Mouse (Mus musculus): ENCODE measurements around the gene Ankrd26. TPM values are rescaled to one million over a fixed set of nuclear protein-coding genes. Genes with fewer than 3 reads are reported as not detected.
A peak's percentile ranks its signal among the peaks of the same experiment; 100 is the strongest.

Ankrd26 gene
- total RNA-seq (2012; rRNA removed) (11.1 and 12.7 TPM in 2 replicates), polyA plus RNA-seq (2012; ENCODE audit: insufficient read depth in 1 of 2, insufficient read length in 2 of 2, low read depth in 1 of 2, low replicate concordance in 2 of 2, missing spikeins in 1 of 2) (10 to 100 TPM; 14.1 to 27.8 TPM)

GRCm38 (mm10) chr6:118561745-118562609 lies at the start of gene Ankrd26:
Gene Ankrd26 (minus strand): TSS chr6:118562226.
- H3K27me3 ChIP-seq (ENCODE audit: control insufficient read depth in 1 of 2, insufficient read depth in 2 of 2, low read length in 2 of 2) = no peaks in the 10 kb centered on the region
- H3K4me1 ChIP-seq (ENCODE audit: control insufficient read depth in 1 of 2, insufficient read depth in 2 of 2, low read length in 2 of 2) = peaks cover 0 to 3% of the 10 kb centered on the region in 2 experiments; a peak in 2 of 4 replicates
- peak; percentile 97 for DNase-seq (ENCODE audit: low read depth, low spot score)
- H3K36me3 ChIP-seq (ENCODE audit: control insufficient read depth in 1 of 2, insufficient read depth in 2 of 2, low read length in 2 of 2) = peaks cover 1 to 14% of the 10 kb centered on the region in 2 experiments; a peak in 3 of 4 replicates
- TF ChIP-seq NRF1 (IDR thresholded peaks at IDR 0.05; ENCODE audit: insufficient read depth, low read depth, low read length, poor library complexity, severe bottlenecking) (peak; percentile 98), ZNF384 (IDR thresholded peaks at IDR 0.05; ENCODE audit: low read depth, low read length) (no peak), CHD1 (IDR thresholded peaks at IDR 0.05; ENCODE audit: low read depth, low read length) (no peak), TCF12 (IDR thresholded peaks at IDR 0.05; ENCODE audit: low read depth, low read length) (peak; percentile 67; the same call in 1 of the 2 replicates), SIN3A (IDR thresholded peaks at IDR 0.05; ENCODE audit: low read length) (peak; percentile 72), EP300 (IDR thresholded peaks at IDR 0.05; ENCODE audit: low read depth in 1 of 2, low read length in 2 of 2) (no peak; a peak in 1 of 4 replicates), JUND (IDR thresholded peaks at IDR 0.05; ENCODE audit: low read depth, low read length) (no peak), MYC (IDR thresholded peaks at IDR 0.05; ENCODE audit: low read depth, low read length) (peak; percentile 40; the same call in 1 of the 2 replicates), MXI1 (IDR thresholded peaks at IDR 0.05; ENCODE audit: low read depth, low read length) (peak; percentile 83), MAX (IDR thresholded peaks at IDR 0.05; ENCODE audit: low read length) (peak; percentile 69), MYB (IDR thresholded peaks at IDR 0.05; ENCODE audit: low read depth, low read length) (peak; percentile 30; the same call in 1 of the 2 replicates), POLR2AphosphoS5 (IDR thresholded peaks at IDR 0.05; ENCODE audit: borderline replicate concordance, low read depth, low read length) (0 out of 2 replicates have a peak, but pooled peaks have one; percentile 11), E2F4 (IDR thresholded peaks at IDR 0.05; ENCODE audit: borderline replicate concordance, low read depth, low read length) (no peak), POLR2A (IDR thresholded peaks at IDR 0.05; ENCODE audit: control insufficient read depth in 1 of 2, insufficient read depth in 1 of 2, low read depth in 1 of 2, low read length in 2 of 2, poor library complexity in 1 of 2) (peak; percentile 82 to 94), MAZ (IDR thresholded peaks at IDR 0.05; ENCODE audit: low read depth, low read length) (no peak), HCFC1 (IDR thresholded peaks at IDR 0.05; ENCODE audit: low read depth, low read length) (peak; percentile 71), ZKSCAN1 (IDR thresholded peaks at IDR 0.05; ENCODE audit: low read depth, low read length) (no peak), POLR2AphosphoS2 (IDR thresholded peaks at IDR 0.05; ENCODE audit: low read length) (peak; percentile 94; the same call in 1 of the 2 replicates), GATA1 (IDR thresholded peaks at IDR 0.05; ENCODE audit: low read depth, low read length) (no peak), NELFE (IDR thresholded peaks at IDR 0.05; ENCODE audit: low read depth, low read length) (peak; percentile 96), BHLHE40 (IDR thresholded peaks at IDR 0.05; ENCODE audit: borderline replicate concordance, low read depth, low read length) (no peak), ZMIZ1 (IDR thresholded peaks at IDR 0.05; ENCODE audit: low read depth, low read length) (peak; percentile 84), TBP (IDR thresholded peaks at IDR 0.05; ENCODE audit: low read depth, low read length) (peak; percentile 77), UBTF (IDR thresholded peaks at IDR 0.05; ENCODE audit: borderline replicate concordance, insufficient read depth, low read depth, low read length) (no peak), GABPA (IDR thresholded peaks at IDR 0.05; ENCODE audit: low read depth, low read length) (no peak)
- peaks cover 11% of the 10 kb centered on the region for H3K79me2 ChIP-seq (ENCODE audit: control insufficient read depth, insufficient read depth, low read length, poor library complexity)
- no peaks in the 10 kb centered on the region for H3K9me3 ChIP-seq (replicated peaks; ENCODE audit: insufficient read depth, low read length)
- H3K4me3 ChIP-seq (ENCODE audit: control insufficient read depth in 1 of 2, insufficient read depth in 1 of 2, low read depth in 2 of 2, low read length in 2 of 2) = peak within 1 kb of the TSS; percentile 86
- H3K27ac ChIP-seq (ENCODE audit: control insufficient read depth, low read depth, low read length) = peak within 1 kb of the TSS; percentile 83
- peak within 1 kb of the TSS; percentile 91 for H3K9ac ChIP-seq (ENCODE audit: control insufficient read depth, low read depth, low read length, poor library complexity, severe bottlenecking)
